Mouse (Mus musculus): ENCODE results near the gene Agrp. TPM values are rescaled to one million over a fixed set of nuclear protein-coding genes. Genes with fewer than 3 reads are reported as not detected.
"Not testable (repeated sequence)": the region's sequence is repeated elsewhere in the genome, so short reads cannot be mapped to it uniquely, and the experiment has no call there.

Agrp gene
- total RNA-seq, 1 experiment from 2014 or later = 0.93 TPM

DNA sequence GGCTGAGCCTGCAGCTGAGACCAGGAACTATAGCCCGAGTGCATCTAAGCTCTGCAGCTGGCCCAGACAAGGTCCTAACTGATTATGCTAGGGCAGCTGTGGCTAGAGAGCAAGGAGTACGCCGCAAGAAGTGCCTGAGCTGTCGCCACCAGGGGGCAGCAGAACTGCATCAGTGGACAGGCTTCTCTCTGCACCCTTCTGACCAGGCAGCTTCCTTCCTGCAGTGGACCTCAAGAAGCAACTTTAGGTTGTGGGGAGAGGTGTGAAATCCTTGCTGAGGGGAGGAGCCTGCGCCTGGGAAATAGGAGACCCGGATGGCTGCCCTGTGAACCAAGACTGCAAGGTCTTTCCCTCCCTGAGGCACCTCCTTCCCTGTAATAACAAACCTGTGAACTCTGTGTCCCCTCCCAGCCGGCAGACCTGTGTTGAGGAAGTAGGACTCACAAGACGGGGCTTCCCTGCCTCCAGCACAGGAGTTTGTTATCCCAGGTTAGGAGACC, 14.7 kb downstream of the Agrp start:
- peak; percentile 95 for DNase-seq

- DNase-seq = no peak
Measured at GRCm38 (mm10) chr8:105621841-105622240, 15.4 kb downstream of the Agrp start.

GRCm38 (mm10) chr8:105620946-105621720, 16.1 kb downstream of the Agrp start:
- DNase-seq = no peak

GRCm38 (mm10) chr8:105620211-105620610, 17.0 kb downstream of the Agrp start:
- no peak for DNase-seq

DNA sequence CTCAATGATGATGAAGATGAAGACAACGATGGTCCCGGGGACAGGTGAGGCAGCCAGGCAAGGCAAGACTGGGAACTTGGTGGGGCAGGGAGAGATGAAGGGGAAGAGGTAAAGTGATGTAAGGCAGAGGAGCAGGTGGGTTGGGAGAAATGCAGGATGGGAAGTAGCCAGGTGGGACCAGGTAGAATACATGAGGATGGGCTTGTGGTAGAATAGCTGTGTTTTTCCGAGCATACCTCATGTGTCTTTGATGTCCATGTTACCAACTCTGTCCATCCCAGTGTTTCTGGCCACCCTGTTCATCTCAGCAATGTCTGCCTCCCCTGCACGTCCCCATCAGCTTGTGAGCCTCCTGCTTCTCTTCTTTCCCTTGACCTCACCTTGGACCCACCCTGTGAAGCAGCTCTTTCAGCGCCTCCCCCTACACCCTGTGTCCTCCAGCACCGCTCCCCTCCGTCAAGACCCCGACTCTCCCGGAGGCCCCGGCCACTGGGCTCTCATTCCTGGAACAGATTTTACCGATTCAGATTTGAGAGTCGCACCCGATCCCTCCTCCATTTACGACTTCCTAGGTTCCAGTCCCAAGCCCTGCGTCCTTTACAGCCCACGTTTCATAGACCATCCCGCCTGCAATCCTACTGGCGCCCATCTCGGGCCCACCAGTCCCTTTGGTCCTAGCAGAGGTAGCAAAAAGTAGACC, 18.2 kb downstream of the Agrp start:
- no peak for DNase-seq

DNA sequence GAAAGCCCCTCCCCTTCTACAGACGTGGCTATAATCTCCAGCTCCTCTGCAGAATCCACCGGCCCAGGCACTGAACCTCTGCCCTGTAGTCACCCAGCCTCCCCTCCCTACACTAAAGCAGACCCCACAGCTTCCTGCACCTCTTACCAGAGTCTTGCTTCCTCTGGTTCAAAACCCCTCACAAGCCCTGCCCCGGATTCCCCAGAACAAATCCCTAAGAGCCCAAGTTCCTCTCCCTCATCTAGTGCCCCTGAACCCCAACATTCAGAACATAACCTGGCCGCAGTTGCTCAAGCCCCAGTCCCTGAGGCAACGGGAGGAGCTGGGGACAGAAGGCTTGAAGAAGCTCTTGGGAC, 18.9 kb downstream of the Agrp start:
- DNase-seq = no peak

DNA sequence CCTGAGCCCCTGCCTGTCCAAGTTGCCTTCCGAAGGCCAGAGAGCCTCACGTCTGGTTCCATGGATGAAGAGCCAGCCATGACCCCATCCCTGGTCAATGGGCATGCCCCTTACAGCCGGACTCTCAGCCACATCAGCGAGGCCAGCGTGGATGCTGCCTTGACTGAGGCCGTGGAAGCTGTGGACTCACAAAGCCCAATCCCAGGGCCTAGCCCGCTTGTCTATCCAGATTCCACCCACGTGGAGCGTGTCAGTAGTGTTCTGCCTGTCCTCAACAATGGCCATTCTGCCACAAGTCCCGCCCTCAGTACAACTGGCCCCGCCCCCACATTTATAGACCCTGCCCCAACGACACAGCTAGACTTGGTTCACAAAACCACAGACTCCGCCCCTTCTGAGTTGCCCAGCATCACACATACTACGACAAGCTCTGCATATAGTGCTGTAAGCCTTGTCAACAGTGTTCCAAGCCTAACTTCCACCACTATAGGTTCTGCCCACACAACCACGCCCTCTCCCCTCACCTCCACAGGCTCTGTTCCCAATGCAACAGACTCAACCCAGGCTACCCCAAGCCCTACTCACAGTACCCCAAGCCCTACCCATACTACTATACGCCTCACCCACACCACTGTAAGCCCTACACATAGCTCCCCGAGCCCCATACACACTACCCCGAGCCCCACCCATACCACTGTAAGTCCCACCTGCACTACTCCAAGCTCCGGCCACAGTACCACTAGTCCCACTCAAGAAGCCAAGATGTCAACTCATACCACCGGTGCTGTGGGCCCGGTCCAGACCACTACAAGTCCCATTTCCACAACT, 19.5 kb downstream of the Agrp start:
- DNase-seq = no peak

- DNase-seq = no peak
Measured at GRCm38 (mm10) chr8:105615942-105616341, 21.3 kb downstream of the Agrp start.

DNA sequence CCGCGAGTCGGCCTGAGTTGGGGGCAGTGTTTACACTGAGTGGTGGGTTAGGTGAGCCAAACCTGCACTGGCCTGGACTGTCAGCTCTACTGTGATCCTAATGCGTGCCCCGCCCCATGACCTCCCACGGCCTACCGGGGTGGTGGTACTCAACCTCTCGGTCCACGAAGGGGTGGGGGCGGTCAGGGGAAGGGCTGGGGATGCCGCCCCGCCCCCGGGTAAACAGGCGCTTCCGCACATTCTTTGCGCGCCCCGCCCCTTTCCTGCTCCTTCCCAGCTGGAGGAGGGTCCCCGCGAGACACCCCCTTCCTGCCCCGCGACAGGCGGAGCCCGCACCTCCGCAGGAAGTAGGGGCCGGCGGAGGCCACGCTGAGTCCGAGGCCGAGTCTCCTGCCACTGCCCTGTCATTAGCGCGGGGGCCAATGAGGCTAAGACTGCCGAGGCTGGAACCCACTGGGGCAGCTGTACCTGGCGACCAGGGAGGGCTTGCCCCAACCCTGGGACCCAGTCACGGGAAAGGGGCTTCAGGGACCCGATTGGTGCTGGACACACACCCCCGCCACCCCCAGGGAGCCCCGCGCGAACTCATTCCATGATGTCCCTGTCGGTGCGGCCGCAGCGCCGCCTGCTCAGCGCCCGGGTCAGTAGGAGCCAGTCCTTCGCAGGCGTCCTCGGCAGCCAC, 23.2 kb downstream of the Agrp start:
- DNase-seq = peak; percentile 87

GRCm38 (mm10) chr8:105613037-105613436, 24.2 kb downstream of the Agrp start:
- peak; percentile 83 for DNase-seq

- no peak for DNase-seq
Measured at GRCm38 (mm10) chr8:105611836-105612235, 25.4 kb downstream of the Agrp start.

DNA sequence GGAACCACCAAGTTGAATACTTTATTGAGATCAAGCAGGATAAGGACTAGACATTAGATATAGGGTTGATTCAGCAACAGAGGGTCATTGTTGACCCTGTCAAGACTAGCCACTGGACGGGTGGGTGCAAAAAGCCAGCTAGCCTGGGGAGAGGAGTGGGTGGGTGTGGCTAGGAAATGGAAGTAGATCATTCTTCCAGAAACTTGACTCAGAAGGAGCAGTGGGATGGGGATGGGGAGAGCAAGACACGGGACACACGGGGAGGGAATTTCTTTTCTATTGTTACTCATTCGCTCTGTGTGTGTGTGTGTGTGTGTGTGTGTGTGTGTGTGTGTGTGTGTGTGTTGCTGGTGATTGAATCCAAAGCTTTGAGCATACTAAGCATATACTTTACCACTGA, 27.4 kb downstream of the Agrp start:
- DNase-seq = no peak

GRCm38 (mm10) chr8:105609355-105609754, 27.8 kb downstream of the Agrp start:
- DNase-seq = no peak

GRCm38 (mm10) chr8:105607684-105608083, 29.5 kb downstream of the Agrp start:
- peak; percentile 64 for DNase-seq

- DNase-seq = no peak
Measured at GRCm38 (mm10) chr8:105607062-105607461, 30.1 kb downstream of the Agrp start.

GRCm38 (mm10) chr8:105606189-105607023, 30.8 kb downstream of the Agrp start:
- DNase-seq = peak; percentile 92

DNA sequence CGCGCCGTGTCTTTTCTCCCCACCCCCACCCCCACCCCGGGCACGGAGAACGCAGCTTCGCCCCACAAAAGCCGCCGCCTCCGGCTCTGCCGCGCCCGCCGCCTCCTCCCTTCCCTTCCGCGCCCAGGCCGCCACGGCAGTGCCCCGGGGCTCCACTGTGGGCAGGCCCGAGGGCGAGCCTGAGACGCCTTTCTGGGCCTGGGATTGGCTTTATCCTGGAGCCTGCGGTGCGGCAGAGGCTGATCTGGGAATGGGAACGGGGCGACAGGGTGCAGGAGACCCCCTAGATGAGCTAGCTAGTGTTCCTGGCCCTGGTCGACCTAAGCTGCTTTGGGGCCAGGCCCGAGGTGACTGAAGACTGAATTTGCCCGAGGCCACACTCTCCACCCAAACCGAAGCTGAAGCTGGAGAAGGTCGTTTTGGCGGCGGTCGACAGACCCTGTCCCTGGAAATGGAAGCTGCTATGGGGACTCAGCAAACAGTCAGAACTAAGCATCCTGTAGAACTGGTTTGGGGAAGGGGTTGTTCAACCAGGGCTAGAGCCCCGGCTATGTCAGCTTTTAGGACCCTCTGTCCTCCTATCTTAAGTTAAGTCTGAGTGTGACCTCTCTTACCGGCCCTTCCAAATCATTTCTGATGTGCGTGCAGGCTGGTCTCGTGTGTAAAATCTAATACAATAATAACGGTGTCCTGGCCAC, 31.6 kb downstream of the Agrp start:
- peak; percentile 74 for DNase-seq

DNA sequence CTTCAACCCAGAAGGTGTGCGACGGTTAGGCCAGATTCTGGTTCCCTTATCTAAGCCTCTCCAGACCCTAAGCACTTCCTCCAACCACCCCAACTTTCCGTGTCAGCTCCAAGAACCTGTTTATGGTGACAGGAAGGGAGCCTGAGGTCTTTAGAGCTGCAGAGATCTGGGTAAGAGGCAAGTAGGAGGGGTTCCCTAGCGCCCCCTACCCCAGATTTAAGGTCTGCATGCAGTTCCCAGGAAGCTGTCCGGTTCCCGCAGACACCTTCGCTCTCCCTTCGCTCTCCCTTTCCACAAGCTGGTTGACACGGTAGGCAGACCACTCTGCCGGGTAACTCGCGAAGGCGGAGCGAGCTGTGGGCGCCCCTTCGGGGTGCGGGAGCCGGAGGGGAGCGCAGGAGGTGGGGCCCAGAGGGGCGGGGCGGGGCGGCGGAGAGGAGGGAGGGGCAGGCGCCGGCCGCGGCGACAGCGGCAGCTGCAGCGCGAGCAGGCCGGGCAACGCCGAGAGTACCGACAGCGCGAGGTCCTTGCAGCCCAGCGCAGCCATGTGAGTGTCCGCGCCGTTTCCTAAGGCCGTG, 32.3 kb downstream of the Agrp start, which contains the start of gene Ripor1:
Gene Ripor1, plus strand, starts transcription at position 452 of the 578 bp plus-strand sequence.
- peak; percentile 89 for DNase-seq

DNA sequence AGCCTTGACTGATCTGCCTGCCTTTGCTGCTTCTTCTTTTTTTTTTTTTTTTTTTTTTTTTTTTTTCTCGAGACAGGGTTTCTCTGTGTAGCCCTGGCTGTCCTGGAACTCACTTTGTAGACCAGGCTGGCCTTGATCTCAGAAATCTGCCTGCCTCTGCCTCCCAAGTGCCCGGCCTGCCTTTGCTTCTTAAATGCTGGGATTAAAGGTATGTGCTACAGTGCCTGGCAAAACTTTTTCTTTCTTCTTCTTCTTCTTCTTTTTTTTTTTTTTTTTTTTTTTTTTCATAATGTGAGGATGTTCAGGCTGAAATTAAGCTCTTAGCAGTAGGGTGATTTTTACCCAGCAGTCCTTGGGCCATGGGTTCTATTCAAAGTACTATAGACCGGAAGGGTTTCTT, 34.7 kb downstream of the Agrp start:
- DNase-seq = not testable (repeated sequence)

DNA sequence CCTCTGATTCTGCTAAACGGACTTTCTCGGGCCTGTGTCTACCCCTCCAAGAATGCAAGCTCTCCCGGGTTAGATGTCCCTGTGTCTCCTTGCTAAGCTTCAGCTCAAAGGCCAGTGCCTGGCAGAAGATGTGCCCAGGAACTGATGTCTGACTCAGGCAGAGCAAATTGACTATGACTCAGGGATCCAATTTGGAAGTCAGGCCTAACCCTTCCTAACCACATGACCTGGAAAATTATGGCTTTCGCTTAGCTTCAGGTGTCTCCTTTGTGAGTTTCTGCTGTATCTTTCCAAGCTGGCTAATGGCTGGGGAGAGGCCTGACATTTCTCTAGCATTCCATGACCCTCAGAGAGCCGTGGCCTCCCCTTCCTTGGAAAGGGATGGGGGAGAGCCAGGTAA, 35.9 kb downstream of the Agrp start:
- DNase-seq = no peak

Measured in adrenal gland, postnatal 14 days (tissue).